ENCODE assay signal across 20 mouse cellular contexts in genomic region chr14:101822871-101823270, GRCm38 (mm10).
DNase-seq lines count a peak whose midpoint lies in the region; ATAC-seq lines count a peak whose summit lies in the region.
"Had no signal": no experiment of that assay in that cellular context is flagged by ENCODE, and none has a peak within 500 bp of the region (broad histone marks: within the 10 kb centered on the region; RNA-seq: fewer than 3 reads in every experiment).

No protein-coding gene starts in this region.

- no peak overlapping the region for H3K27ac ChIP-seq in hindbrain, embryonic 11.5 days (ENCODE audit: low read depth, low read length)
- no peak overlapping the region for H3K27ac ChIP-seq in hindbrain, embryonic 14.5 days
- peak overlapping the region; percentile 62; the same call in 1 of the 2 replicates for H3K27ac ChIP-seq in heart, embryonic 10.5 days
- peak overlapping the region; percentile 73 for H3K27ac ChIP-seq in heart, embryonic 12.5 days (ENCODE audit: poor library complexity, severe bottlenecking)
- no peak overlapping the region for H3K27ac ChIP-seq in midbrain, embryonic 14.5 days (replicated peaks; ENCODE audit: low read depth, low read length)
- H3K27ac ChIP-seq: hindbrain, embryonic 13.5 days; midbrain, embryonic 12.5 days; neural tube, embryonic 12.5 days had no signal

- no peaks in the 10 kb centered on the region for H3K27me3 ChIP-seq in hindbrain, embryonic 11.5 days (ENCODE audit: control insufficient read depth, insufficient read depth, low read length)
- no peaks in the 10 kb centered on the region for H3K27me3 ChIP-seq in hindbrain, embryonic 14.5 days (ENCODE audit: control insufficient read depth, insufficient read depth, low read length)
- H3K27me3 ChIP-seq in heart, embryonic 10.5 days (ENCODE audit: insufficient read depth, poor library complexity, severe bottlenecking): no peaks in the 10 kb centered on the region
- no peaks in the 10 kb centered on the region for H3K27me3 ChIP-seq in heart, embryonic 12.5 days (replicated peaks)
- no peaks in the 10 kb centered on the region for H3K27me3 ChIP-seq in midbrain, embryonic 14.5 days (ENCODE audit: control insufficient read depth, insufficient read depth, low read length)
- H3K27me3 ChIP-seq: hindbrain, embryonic 13.5 days; midbrain, embryonic 12.5 days; neural tube, embryonic 12.5 days had no signal

- no peak overlapping the region for H3K4me2 ChIP-seq in hindbrain, embryonic 11.5 days (replicated peaks; ENCODE audit: low read depth, low read length)
- H3K4me2 ChIP-seq in hindbrain, embryonic 14.5 days (replicated peaks): no peak overlapping the region
- peak overlapping the region; percentile 48 for H3K4me2 ChIP-seq in heart, embryonic 12.5 days
- H3K4me2 ChIP-seq in midbrain, embryonic 14.5 days (ENCODE audit: low read length): no peak overlapping the region
- H3K4me2 ChIP-seq: hindbrain, embryonic 13.5 days; midbrain, embryonic 12.5 days; neural tube, embryonic 12.5 days had no signal

- H3K9me3 ChIP-seq in hindbrain, embryonic 11.5 days (ENCODE audit: control insufficient read depth, low read length): no peaks in the 10 kb centered on the region
- H3K9me3 ChIP-seq in hindbrain, embryonic 14.5 days (ENCODE audit: control insufficient read depth, low read length): no peaks in the 10 kb centered on the region
- H3K9me3 ChIP-seq in heart, embryonic 10.5 days: no peaks in the 10 kb centered on the region
- H3K9me3 ChIP-seq in heart, embryonic 12.5 days (replicated peaks): no peaks in the 10 kb centered on the region
- H3K9me3 ChIP-seq in midbrain, embryonic 14.5 days (ENCODE audit: control insufficient read depth, low read length): no peaks in the 10 kb centered on the region
- H3K9me3 ChIP-seq: hindbrain, embryonic 13.5 days; midbrain, embryonic 12.5 days; neural tube, embryonic 12.5 days had no signal

- no peak overlapping the region for H3K9ac ChIP-seq in hindbrain, embryonic 11.5 days (ENCODE audit: low read depth, low read length)
- no peak overlapping the region for H3K9ac ChIP-seq in hindbrain, embryonic 14.5 days
- no peak overlapping the region for H3K9ac ChIP-seq in heart, embryonic 12.5 days
- no peak overlapping the region for H3K9ac ChIP-seq in midbrain, embryonic 14.5 days (replicated peaks; ENCODE audit: low read length)
- H3K9ac ChIP-seq: forebrain, postnatal 0 days; hindbrain, embryonic 13.5 days; midbrain, embryonic 12.5 days; neural tube, embryonic 12.5 days had no signal

- no peaks in the 10 kb centered on the region for H3K36me3 ChIP-seq in hindbrain, embryonic 11.5 days (ENCODE audit: control insufficient read depth, insufficient read depth, low read length)
- H3K36me3 ChIP-seq in hindbrain, embryonic 14.5 days (replicated peaks; ENCODE audit: control insufficient read depth, insufficient read depth): no peaks in the 10 kb centered on the region
- no peaks in the 10 kb centered on the region for H3K36me3 ChIP-seq in heart, embryonic 10.5 days
- H3K36me3 ChIP-seq in heart, embryonic 12.5 days: no peaks in the 10 kb centered on the region
- H3K36me3 ChIP-seq in midbrain, embryonic 14.5 days (ENCODE audit: control insufficient read depth, insufficient read depth, low read length): no peaks in the 10 kb centered on the region
- H3K36me3 ChIP-seq: hindbrain, embryonic 13.5 days; midbrain, embryonic 12.5 days; neural tube, embryonic 12.5 days had no signal

- no peak overlapping the region for H3K4me3 ChIP-seq in hindbrain, embryonic 11.5 days (ENCODE audit: low read depth, low read length)
- no peak overlapping the region for H3K4me3 ChIP-seq in hindbrain, embryonic 14.5 days (replicated peaks; ENCODE audit: low read length)
- H3K4me3 ChIP-seq in heart, embryonic 10.5 days: peak overlapping the region; percentile 29; the same call in 1 of the 2 replicates
- H3K4me3 ChIP-seq in heart, embryonic 12.5 days: peak overlapping the region; percentile 30
- no peak overlapping the region for H3K4me3 ChIP-seq in midbrain, embryonic 14.5 days (replicated peaks; ENCODE audit: low read depth, low read length)
- H3K4me3 ChIP-seq: hindbrain, embryonic 13.5 days; midbrain, embryonic 12.5 days; neural tube, embryonic 12.5 days had no signal

- WGBS in hindbrain, embryonic 11.5 days: 56% methylated on average over 4 of the region's 4 CpGs
- WGBS in hindbrain, embryonic 14.5 days: 48% methylated on average over 4 of the region's 4 CpGs
- 58% methylated on average over 4 of the region's 4 CpGs for WGBS in heart, embryonic 10.5 days
- 50% methylated on average over 4 of the region's 4 CpGs for WGBS in heart, embryonic 12.5 days
- 68% methylated on average over 4 of the region's 4 CpGs for WGBS in midbrain, embryonic 14.5 days

- no peaks in the 10 kb centered on the region for H3K4me1 ChIP-seq in hindbrain, embryonic 11.5 days (replicated peaks; ENCODE audit: control insufficient read depth, insufficient read depth, low read length)
- H3K4me1 ChIP-seq in hindbrain, embryonic 14.5 days (replicated peaks; ENCODE audit: control insufficient read depth, insufficient read depth, low read length): no peaks in the 10 kb centered on the region
- peaks cover 14% of the 10 kb centered on the region for H3K4me1 ChIP-seq in heart, embryonic 10.5 days
- H3K4me1 ChIP-seq in heart, embryonic 12.5 days (replicated peaks): peaks cover 13% of the 10 kb centered on the region
- no peaks in the 10 kb centered on the region for H3K4me1 ChIP-seq in midbrain, embryonic 14.5 days (ENCODE audit: control insufficient read depth, insufficient read depth, low read length)
- H3K4me1 ChIP-seq: midbrain, embryonic 12.5 days; neural tube, embryonic 12.5 days had no signal

- no peak for DNase-seq in hindbrain, embryonic 11.5 days (ENCODE audit: low spot score)
- no peak for DNase-seq in hindbrain, embryonic 14.5 days (ENCODE audit: low spot score)
- no peak for DNase-seq in heart, embryonic 10.5 days (ENCODE audit: low spot score)
- DNase-seq in heart, postnatal 4 days: peak; percentile 23
- no peak for DNase-seq in frontal cortex, adult 2 months (ENCODE audit: extremely low spot score in 1 of 2, low spot score in 1 of 2)
- no peak for DNase-seq in midbrain, embryonic 14.5 days
- DNase-seq: adrenal gland, adult 2 months; cerebellum, adult 18-20 months; cerebellum, postnatal 14 days; forebrain, postnatal 0 days; kidney, adult 18-20 months; left cerebral cortex, postnatal 4 days; lung, postnatal 10 days; thymus, adult 2 months; thymus, postnatal 4 days had no signal

- ATAC-seq in hindbrain, embryonic 11.5 days (ENCODE audit: low FRiP score): peak; percentile 43; the same call in 1 of the 2 replicates
- ATAC-seq in hindbrain, embryonic 14.5 days (ENCODE audit: low FRiP score): no peak
- peak; percentile 61; the same call in 1 of the 2 replicates for ATAC-seq in heart, embryonic 12.5 days (ENCODE audit: insufficient number of reproducible peaks, low FRiP score)
- ATAC-seq in midbrain, embryonic 14.5 days (ENCODE audit: low FRiP score, low TSS enrichment): no peak
- ATAC-seq: forebrain, postnatal 0 days; inflammation-experienced regulatory T-cells, adult 6 months had no signal

Comparison
In these comparisons a context has a peak if more than half of its experiments do, and no peak if none do; other contexts are left out.
1. ATAC-seq: peak in hindbrain, embryonic 11.5 days (single experiment) and heart, embryonic 12.5 days (single experiment); none in hindbrain, embryonic 14.5 days (single experiment) and midbrain, embryonic 14.5 days (single experiment).
2. H3K27ac ChIP-seq: peak in heart, embryonic 10.5 days (single experiment) and heart, embryonic 12.5 days (single experiment); none in hindbrain, embryonic 11.5 days (single experiment), hindbrain, embryonic 14.5 days (single experiment) and midbrain, embryonic 14.5 days (single experiment).
3. H3K4me3 ChIP-seq: peak in heart, embryonic 10.5 days (single experiment) and heart, embryonic 12.5 days (single experiment); none in hindbrain, embryonic 11.5 days (single experiment), hindbrain, embryonic 14.5 days (single experiment) and midbrain, embryonic 14.5 days (single experiment).